ENCODE assay signal across 15 mouse cellular contexts in the genomic region with DNA sequence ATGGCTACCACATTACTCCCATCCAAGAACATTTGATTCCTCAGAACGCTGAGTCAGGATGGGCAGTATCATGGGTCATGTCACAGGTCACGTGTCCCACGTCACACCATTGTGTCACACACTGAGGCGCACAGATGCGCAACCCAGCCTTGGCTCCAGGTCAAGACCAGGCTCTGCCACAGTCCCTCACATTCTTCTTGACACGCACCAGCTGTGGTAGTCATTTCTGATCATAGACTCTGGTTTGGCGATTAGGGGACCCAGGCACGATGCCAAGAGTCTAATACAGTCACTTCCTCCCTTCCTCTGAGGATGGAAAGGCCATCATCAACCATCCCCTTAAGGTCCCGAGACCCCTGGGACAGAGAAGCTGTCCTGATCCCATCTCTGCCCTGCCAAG. TPM values are rescaled to one million over a fixed set of nuclear protein-coding genes. Genes with fewer than 3 reads are reported as not detected.
DNase-seq lines count a peak whose midpoint lies in the region; ATAC-seq and TF ChIP-seq lines count a peak whose summit lies in the region.
"Had no signal": no experiment of that assay in that cellular context is flagged by ENCODE, and none has a peak within 500 bp of the region (broad histone marks: within the 10 kb centered on the region; RNA-seq: fewer than 3 reads in every experiment).

No protein-coding gene starts in this region.

- H3K27me3 ChIP-seq in heart, adult 2 months (ENCODE audit: control insufficient read depth, insufficient read depth, low read length): no peaks in the 10 kb centered on the region
- no peaks in the 10 kb centered on the region for H3K27me3 ChIP-seq in heart, embryonic 11.5 days (ENCODE audit: control insufficient read depth, insufficient read depth, low read length)
- peaks cover 41% of the 10 kb centered on the region for H3K27me3 ChIP-seq in megakaryocyte, embryonic 14.5 days (replicated peaks)
- H3K27me3 ChIP-seq: limb, embryonic 12.5 days had no signal

- H3K27ac ChIP-seq in heart, adult 2 months: no peak overlapping the region
- no peak overlapping the region for H3K27ac ChIP-seq in heart, embryonic 11.5 days (ENCODE audit: low read depth, low read length)
- H3K27ac ChIP-seq: limb, embryonic 12.5 days had no signal

- H3K9ac ChIP-seq in heart, adult 2 months (ENCODE audit: low read depth, low read length): no peak overlapping the region
- H3K9ac ChIP-seq in heart, embryonic 11.5 days (ENCODE audit: low read depth, low read length): no peak overlapping the region
- H3K9ac ChIP-seq: limb, embryonic 12.5 days had no signal

- no peaks in the 10 kb centered on the region for H3K36me3 ChIP-seq in heart, adult 2 months (ENCODE audit: control insufficient read depth, insufficient read depth, low read length)
- no peaks in the 10 kb centered on the region for H3K36me3 ChIP-seq in heart, embryonic 11.5 days (ENCODE audit: control insufficient read depth, insufficient read depth, low read length)
- H3K36me3 ChIP-seq in megakaryocyte, embryonic 14.5 days (replicated peaks; ENCODE audit: low read length): no peaks in the 10 kb centered on the region
- H3K36me3 ChIP-seq: limb, embryonic 12.5 days had no signal

- intact Hi-C loops in heart, adult 2 months (cut with DNase I): no loop called here

- ATAC-seq in heart, embryonic 11.5 days (replicated peaks; ENCODE audit: insufficient number of reproducible peaks, low FRiP score, low TSS enrichment): no peak
- ATAC-seq in megakaryocyte, adult 5-6 weeks (ENCODE audit: poor library complexity, severe bottlenecking): no peak
- ATAC-seq: CD4-positive, CD25-positive, alpha-beta regulatory T cell, adult 4 months; hindbrain, embryonic 16.5 days; Patski had no signal

- 0 out of 2 replicates have a peak, but pooled peaks have one; percentile 71 for TF ChIP-seq EP300 in heart, adult 2 months (IDR thresholded peaks at IDR 0.05; ENCODE audit: insufficient read depth, low read depth, low read length)

- no peaks in the 10 kb centered on the region for H3K79me2 ChIP-seq in heart, adult 2 months (replicated peaks; ENCODE audit: control insufficient read depth, insufficient read depth, low read length)

- 35% methylated on average over 9 of the region's 9 CpGs for WGBS in heart, adult 2 months
- 63% methylated on average over 9 of the region's 9 CpGs for WGBS in heart, embryonic 11.5 days (ENCODE audit: insufficient replicate concordance)

- peak; percentile 60 to 69 for DNase-seq in heart, adult 2 months
- DNase-seq in heart, postnatal 4 days: peak; percentile 70
- DNase-seq in skeletal muscle tissue, adult 2 months (ENCODE audit: low read depth, low spot score): peak; percentile 56
- DNase-seq in cerebellum, adult 8-10 months: no peak
- DNase-seq in retina, postnatal 1 day: no peak
- DNase-seq: adrenal gland, adult 8-10 months had no signal

- no peak for TF ChIP-seq POLR2A in heart, adult 2 months (IDR thresholded peaks at IDR 0.05; ENCODE audit: insufficient read depth, low read depth, low read length)

- no peak for TF ChIP-seq CTCF in heart, adult 2 months (IDR thresholded peaks at IDR 0.05)

- no peak overlapping the region for H3K4me3 ChIP-seq in heart, adult 2 months
- H3K4me3 ChIP-seq in heart, embryonic 11.5 days (ENCODE audit: low read depth, low read length): no peak overlapping the region
- H3K4me3 ChIP-seq in megakaryocyte, embryonic 14.5 days (replicated peaks): peak overlapping the region; percentile 5
- H3K4me3 ChIP-seq: erythroblast, embryonic 14.5 days; limb, embryonic 12.5 days had no signal

- H3K4me2 ChIP-seq in heart, embryonic 11.5 days: no peak overlapping the region
- H3K4me2 ChIP-seq: limb, embryonic 12.5 days had no signal

- no peaks in the 10 kb centered on the region for H3K9me3 ChIP-seq in heart, embryonic 11.5 days (replicated peaks; ENCODE audit: control insufficient read depth, low read length)
- no peaks in the 10 kb centered on the region for H3K9me3 ChIP-seq in megakaryocyte, embryonic 14.5 days
- H3K9me3 ChIP-seq: limb, embryonic 12.5 days had no signal

- H3K4me1 ChIP-seq in heart, adult 2 months (ENCODE audit: control insufficient read depth, insufficient read depth, low read length): peaks cover 13% of the 10 kb centered on the region
- H3K4me1 ChIP-seq in heart, embryonic 11.5 days (ENCODE audit: control insufficient read depth, insufficient read depth, low read length): peaks cover 28% of the 10 kb centered on the region
- no peaks in the 10 kb centered on the region for H3K4me1 ChIP-seq in megakaryocyte, embryonic 14.5 days

RNA-seq across cellular contexts. Expression of a gene that starts 43.6 kb away (rescaled TPM):
- total RNA-seq in heart, adult 2 months (2021): 1 to 10 TPM; 4.8 to 5.3 TPM
- polyA plus RNA-seq in heart, adult 2 months (2012; rRNA removed): 4.3 and 7.3 TPM in 2 replicates
- 8.2 and 8.9 TPM in 2 replicates for polyA plus RNA-seq in heart, embryonic 11.5 days (2014; fragmentation: Nextera tagmentation; extraction: Ambion mirVana)
- polyA plus RNA-seq in megakaryocyte, embryonic 14.5 days (2012; ENCODE audit: insufficient read depth, low replicate concordance): not detected in 2 replicates
- total RNA-seq in megakaryocyte, adult 5-6 weeks (2015): 0.18 TPM in 1 of 2 replicates, not detected in the other
- not detected in 2 replicates for total RNA-seq in megakaryocyte, adult 5-6 weeks (2017)
- 10 to 100 TPM; 12.9 to 16.2 TPM for total RNA-seq in heart, postnatal 4 days (2021)
- total RNA-seq: megakaryocyte progenitor cell, adult 5-6 weeks had no signal
- polyA plus RNA-seq: CD4-positive, CD25-positive, alpha-beta regulatory T cell, adult 4 months; erythroblast, embryonic 14.5 days had no signal

Comparison
In these comparisons a context has a peak if more than half of its experiments do, and no peak if none do; other contexts are left out.
1. DNase-seq: peak in heart, adult 2 months (2 of 2), heart, postnatal 4 days (single experiment) and skeletal muscle tissue, adult 2 months (single experiment); none in cerebellum, adult 8-10 months (single experiment) and retina, postnatal 1 day (single experiment).
2. RNA of a gene that starts 43.6 kb away (total RNA-seq): 12.9 to 16.2 TPM in heart, postnatal 4 days and 4.8 to 5.3 TPM in heart, adult 2 months; 0.18 TPM in megakaryocyte, adult 5-6 weeks; every median in the first group is over 4 times any median in the second.